Mouse (Mus musculus): ENCODE results near the gene Dnajb12.

DNA sequence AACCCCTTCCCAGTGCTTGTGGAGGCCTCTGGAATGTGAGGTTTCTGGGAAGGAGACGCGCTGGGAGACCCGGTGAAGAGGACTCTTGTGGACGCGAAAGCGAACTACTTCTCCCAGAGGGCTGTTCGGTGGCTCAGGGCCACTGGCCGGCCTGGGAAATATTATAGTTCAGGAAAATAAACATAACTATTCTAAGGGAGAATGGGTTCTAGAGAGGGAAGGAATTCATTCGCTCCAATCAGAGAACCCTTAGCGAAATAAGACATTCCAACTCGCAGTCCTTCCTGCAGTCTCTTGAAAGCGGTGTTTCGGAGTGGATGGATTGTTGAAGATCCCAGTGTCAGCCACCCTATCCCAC is 652 bp downstream of the Dnajb12 start:
- TF ChIP-seq CTCF (IDR thresholded peaks at IDR 0.05; ENCODE audit: control insufficient read depth, insufficient read depth, insufficient replicate concordance, low read depth, low read length) (no peak), POLR2A (IDR thresholded peaks at IDR 0.05; ENCODE audit: control insufficient read depth, low read depth, low read length) (no peak)
